Mouse (Mus musculus): ENCODE results near the gene Mprip.
"Not testable (repeated sequence)": the region's sequence is repeated elsewhere in the genome, so short reads cannot be mapped to it uniquely, and the experiment has no call there.

Mprip gene

DNA sequence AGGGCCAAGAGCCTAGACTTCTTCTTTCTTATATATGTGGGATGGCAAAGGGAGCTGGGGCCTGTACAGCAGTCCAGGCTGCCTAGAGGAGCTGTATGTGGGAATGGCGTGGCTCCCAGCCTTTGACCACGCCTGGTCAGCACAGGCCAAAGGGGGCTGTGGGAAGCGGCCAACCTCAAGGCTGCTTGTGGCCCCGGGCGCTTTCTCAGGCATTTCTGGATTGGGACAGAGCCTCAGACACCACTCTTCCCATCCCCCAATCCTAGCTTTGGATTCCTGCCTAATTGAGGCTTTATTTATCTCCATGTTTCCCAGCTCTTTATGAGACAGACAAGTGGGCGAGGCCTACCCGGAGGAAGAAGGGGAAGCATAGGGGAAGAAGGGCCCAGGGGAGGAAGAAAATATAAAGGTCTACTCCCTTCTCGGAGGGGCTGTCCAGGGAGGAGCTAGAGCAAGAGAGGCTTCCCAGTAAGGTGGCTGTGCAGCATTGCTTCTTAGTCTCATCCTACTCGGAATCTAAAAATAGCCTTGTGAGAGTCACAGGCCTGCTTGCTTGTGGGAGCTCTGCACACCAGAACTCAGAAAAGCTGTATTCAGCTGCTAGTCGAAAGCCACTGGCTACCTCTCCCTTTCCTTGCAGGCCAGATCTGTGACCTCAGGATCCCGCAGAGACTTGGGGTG, 47.0 kb downstream of the Mprip start:
- DNase-seq (ENCODE audit: low read depth, low spot score) = no peak

DNA sequence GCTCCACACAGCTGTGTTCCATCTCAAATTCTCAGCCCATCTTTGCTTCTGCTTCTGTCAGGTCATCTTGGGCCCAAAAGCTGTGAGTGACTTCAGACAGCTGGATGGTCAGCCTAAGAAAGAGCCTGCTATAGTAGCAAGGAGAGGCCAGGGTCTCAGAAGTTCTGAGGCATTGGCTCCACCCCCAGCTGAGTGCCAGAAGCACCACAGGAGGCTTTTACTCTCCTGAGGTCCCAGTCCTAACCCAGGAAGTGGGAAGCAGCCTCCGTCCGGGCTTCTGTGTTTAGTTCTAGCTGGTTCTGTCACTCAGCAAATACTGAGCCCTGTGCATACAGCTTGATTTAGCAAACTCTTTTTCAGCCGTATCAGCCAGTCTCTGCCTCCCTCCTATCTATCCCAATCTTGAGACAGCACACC, 54.3 kb downstream of the Mprip start:
- DNase-seq (ENCODE audit: low read depth, low spot score) = no peak

DNA sequence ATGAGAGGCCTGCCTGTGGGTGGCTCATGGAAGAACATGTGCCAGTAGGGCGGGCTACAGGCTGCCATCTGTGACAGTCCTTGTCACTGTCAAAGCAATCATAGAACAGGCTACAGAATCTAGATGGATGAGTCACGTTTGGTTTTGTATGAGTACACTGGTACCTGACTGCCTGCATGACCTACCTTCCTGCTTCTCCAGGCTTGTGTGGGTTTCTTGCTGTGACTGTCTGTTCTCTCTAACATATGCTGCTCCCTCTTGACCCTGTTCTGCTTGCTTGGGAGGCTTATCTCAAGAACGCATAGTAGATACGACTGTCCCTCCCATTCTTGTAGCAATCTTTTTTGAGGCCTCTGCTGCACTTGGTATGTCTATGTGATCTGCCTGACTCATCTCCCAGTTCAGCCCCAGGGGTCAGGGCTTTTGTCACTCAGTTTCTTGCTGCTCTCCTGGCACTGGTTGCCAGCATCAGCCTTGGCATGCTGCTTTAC, 56.7 kb downstream of the Mprip start:
- DNase-seq (ENCODE audit: low read depth, low spot score) = no peak

DNA sequence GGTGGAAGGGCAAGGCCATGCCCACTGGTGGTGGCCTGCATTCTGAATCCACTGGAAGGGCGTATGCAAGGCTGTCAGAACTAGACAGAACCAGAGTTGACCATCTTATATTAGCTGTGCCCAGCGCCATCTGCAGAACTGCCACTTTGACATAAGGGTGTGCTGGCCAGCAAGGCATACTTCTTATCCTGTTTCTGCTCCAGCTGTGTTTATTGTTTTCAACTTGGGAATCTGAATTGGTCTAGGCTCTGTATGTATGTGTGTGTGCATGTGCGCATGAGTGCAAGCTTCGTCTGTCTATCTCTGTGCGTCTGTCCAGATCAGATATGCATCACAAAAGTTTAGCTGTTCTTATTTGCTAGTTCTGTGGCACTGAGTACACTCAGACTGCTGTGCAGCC, 58.1 kb downstream of the Mprip start:
- no peak for DNase-seq (ENCODE audit: low read depth, low spot score)

DNA sequence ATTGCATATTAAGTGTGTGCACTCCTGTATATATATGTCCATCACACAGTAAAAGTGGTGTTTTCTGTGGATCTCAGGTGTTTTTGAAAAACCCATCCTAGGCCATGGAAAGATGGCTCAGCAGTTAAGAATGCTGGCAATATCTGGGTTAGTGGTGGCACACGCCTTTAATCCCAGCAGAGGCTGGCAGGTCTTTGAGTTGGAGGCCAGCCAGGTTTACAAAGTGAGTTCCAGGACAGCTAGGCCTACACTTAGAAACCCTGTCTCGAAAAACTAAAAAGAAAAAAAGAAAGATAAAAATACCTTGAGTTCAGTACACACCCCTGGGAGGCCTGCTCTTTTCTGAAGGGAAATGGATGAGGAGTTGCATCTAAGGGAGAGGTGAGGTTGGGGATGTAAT, 60.3 kb downstream of the Mprip start:
- no peak for DNase-seq (ENCODE audit: low read depth, low spot score)

DNA sequence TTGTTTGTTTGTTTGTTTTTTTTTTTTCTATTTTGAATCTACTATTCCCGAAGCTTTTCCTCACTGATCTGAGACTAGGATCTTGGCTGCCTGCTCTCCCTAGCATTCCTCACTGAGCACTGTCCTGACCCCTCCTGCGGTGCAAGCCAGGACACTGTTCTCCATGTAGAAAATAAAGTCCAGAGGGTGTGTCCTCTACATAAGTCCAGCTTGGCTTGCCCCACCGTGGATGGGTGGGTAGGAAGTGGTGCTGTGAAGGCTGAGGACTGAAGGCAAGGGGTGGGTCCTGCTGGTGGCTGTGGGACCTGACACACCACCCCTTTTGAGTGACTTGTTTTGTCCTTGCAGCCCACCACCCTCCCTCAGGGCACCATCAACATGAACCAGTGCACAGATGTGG, 66.1 kb downstream of the Mprip start:
- no peak for DNase-seq (ENCODE audit: low read depth, low spot score)

DNA sequence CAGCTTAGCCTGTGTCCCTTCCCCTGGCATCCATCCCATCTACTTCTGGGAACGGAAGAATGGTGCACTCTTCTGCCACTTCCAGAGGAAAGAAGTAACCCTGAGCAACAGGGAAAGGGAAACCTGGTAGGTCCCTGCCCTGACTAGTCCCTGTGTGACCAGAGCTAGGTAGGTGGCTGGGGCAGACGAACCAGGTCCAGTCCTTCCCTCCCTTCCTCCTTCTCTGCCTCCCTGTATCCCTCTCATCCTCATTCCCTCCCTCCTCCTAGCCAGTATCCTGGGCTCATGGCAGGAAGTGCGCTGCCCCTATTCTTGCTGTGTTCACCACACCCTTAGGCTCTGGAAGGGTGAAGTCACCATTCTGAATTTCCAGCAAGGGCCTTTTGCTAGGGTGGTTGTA, 70.7 kb downstream of the Mprip start:
- DNase-seq (ENCODE audit: low read depth, low spot score) = no peak

GRCm38 (mm10) chr11:59732407-59733066, 71.4 kb downstream of the Mprip start:
- peak; percentile 27 for DNase-seq (ENCODE audit: low read depth, low spot score)

- not testable (repeated sequence) for DNase-seq (ENCODE audit: low read depth, low spot score)
Observed at GRCm38 (mm10) chr11:59733600-59733999, 72.5 kb downstream of the Mprip start.

DNA sequence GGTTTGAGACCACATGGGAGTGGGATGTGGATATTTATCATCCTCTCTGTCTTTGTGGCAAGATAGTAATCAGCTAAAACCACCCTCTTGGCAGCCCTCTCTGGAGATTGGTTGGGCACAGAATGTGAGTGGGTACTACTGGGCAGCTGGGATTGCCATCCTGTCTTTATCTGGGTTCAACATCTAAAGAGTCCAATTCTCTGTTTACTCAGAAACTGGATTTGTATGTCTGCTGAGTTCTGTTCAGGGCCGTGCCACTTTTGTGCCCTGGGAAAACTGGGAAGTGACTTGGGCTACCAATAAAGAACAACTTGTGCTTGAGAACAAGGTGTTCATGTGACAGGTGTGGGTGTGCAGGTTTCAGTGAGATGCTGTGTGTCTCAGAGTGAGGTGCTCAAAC, 73.2 kb downstream of the Mprip start:
- no peak for DNase-seq (ENCODE audit: low read depth, low spot score)

GRCm38 (mm10) chr11:59735938-59736337, 74.8 kb downstream of the Mprip start:
- DNase-seq (ENCODE audit: low read depth, low spot score) = not testable (repeated sequence)

GRCm38 (mm10) chr11:59737250-59737649, 76.1 kb downstream of the Mprip start:
- no peak for DNase-seq (ENCODE audit: low read depth, low spot score)

- no peak for DNase-seq (ENCODE audit: low read depth, low spot score)
Observed at GRCm38 (mm10) chr11:59739996-59740395, 78.9 kb downstream of the Mprip start.

DNA sequence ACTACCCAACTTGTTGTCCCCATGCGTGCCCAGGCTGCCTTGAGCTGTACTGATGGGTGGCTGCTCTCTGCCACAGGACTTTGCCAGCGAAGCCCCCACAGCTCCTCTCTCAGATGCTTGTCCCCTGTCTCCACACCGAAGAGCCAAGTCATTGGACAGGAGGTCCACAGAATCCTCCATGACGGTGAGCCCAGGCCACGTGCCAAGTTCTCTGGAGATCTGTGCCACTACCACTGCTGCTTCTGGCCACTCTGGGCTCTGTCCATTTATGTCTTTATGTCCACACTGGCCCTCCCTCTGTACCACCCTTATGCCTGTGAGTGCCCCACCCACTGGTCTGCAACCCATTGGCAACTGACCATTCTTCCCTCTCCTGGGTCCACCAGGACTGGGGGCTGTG, 80.8 kb downstream of the Mprip start:
- no peak for DNase-seq (ENCODE audit: low read depth, low spot score)

DNA sequence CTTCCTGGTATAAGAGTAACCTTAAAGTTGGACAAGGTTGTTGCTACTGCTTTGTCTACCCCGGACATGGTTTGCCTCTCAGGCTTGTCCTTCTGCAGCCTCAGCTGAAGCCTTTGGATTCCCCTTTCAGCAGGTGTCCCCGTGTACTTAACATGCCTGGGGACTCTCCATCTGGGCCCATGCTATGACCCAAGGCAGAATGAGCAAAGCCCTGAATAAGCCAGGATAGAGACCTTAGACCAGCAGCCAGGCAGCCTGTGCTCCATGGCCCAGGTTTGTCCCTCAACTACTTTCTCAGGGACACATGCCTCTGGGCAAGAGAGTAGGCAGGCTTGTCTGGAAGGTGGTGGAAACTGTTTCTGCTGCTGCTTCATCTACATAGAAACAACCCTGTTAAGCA, 82.2 kb downstream of the Mprip start:
- DNase-seq (ENCODE audit: low read depth, low spot score) = no peak

DNA sequence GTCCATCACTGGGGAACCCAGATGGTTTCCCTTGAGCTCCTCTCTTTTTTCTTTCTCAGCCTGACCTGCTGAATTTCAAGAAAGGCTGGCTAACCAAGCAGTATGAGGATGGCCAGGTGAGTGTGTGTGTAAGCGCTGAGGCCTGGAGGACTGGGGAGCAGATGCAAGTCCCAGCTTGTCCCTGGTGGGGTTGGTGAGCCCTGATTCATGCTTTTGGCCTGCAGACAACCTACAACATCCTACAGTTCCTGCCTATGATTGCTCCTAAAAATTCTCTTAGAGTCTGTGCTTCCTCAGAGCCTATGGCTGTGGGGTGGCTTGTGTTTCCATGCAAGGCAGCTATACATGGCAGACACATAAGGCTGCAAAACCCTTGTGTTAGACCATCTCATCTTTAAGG, 82.6 kb downstream of the Mprip start:
- DNase-seq (ENCODE audit: low read depth, low spot score) = no peak

GRCm38 (mm10) chr11:59744374-59744773, 83.3 kb downstream of the Mprip start:
- DNase-seq (ENCODE audit: low read depth, low spot score) = no peak

DNA sequence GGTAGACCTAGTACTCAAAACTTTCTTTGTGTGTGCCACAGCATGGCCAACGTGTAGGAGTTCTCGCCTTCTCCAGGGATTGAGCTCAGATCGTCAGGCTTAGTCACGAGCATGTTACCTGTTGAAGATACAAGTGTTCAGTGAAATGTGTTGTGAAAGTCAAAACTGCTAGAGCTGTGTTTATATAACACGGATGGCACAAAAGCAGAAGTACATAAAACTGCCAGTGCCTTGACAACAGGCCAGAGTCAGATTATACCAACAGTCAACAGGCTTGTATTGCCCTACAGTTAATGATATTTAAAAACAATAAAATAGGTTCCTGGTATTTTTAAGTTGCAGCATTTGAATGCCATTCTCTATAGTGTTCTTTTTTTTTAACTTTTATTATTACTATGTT, 84.7 kb downstream of the Mprip start:
- no peak for DNase-seq (ENCODE audit: low read depth, low spot score)

DNA sequence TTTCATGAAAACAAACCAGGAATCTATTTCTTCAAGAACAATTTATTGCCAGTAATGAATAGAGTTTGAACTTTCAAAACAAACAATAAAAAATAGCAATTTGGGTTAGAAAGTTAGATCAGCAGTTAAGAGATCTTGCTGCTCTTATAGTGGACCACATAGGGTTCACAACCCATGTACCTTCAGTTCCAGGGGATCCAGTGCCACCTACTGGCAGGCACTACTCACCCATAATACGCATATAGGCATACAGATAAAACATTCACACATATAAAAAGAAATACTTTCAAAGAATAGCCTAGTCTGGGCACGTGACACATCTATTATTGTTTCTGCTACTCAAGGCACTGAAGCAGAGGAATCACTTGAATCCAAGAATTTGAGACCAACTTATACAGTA, 85.5 kb downstream of the Mprip start:
- peak; percentile 67 for DNase-seq (ENCODE audit: low read depth, low spot score)

DNA sequence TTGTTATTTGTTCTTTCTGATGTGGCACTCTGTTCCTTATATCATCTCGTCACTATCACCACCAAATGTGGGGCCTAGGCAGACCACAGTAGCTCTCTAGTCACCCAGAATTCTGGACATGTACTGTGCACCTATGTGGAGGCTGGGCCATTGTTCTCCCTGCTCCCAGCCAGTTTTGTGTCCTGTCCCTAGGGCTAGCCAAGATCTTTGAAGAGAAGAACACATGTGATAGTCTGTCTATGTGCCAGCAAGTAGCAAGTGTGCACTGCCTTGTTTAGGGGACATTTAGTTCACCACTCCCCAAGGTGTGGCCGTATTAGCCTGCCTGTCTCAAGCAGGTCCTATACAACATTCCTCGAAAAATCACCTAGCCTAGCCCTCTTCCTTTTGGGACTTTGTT, 87.9 kb downstream of the Mprip start:
- no peak for DNase-seq (ENCODE audit: low read depth, low spot score)

DNA sequence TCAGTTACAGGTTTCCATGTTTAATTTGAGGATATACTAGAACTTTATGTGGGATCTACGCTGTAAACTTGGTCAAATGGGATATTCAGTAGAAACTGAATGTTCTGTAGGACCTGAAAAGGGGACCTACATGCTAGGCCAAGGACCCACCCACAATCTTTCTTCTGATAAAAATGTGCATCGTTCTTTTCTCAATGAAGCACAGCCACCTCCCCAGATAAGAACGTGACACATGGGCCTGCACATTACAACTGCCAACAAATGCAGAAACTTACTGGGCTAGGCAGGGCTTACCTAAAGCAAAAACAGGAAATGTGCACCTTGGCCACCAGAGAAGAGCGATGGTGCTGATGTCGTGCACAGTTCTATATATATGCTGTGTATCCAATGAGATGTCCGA, 93.4 kb downstream of the Mprip start:
- DNase-seq (ENCODE audit: low read depth, low spot score) = no peak

- no peak for DNase-seq (ENCODE audit: low read depth, low spot score)
Observed at GRCm38 (mm10) chr11:59756351-59756750, 95.2 kb downstream of the Mprip start.

DNA sequence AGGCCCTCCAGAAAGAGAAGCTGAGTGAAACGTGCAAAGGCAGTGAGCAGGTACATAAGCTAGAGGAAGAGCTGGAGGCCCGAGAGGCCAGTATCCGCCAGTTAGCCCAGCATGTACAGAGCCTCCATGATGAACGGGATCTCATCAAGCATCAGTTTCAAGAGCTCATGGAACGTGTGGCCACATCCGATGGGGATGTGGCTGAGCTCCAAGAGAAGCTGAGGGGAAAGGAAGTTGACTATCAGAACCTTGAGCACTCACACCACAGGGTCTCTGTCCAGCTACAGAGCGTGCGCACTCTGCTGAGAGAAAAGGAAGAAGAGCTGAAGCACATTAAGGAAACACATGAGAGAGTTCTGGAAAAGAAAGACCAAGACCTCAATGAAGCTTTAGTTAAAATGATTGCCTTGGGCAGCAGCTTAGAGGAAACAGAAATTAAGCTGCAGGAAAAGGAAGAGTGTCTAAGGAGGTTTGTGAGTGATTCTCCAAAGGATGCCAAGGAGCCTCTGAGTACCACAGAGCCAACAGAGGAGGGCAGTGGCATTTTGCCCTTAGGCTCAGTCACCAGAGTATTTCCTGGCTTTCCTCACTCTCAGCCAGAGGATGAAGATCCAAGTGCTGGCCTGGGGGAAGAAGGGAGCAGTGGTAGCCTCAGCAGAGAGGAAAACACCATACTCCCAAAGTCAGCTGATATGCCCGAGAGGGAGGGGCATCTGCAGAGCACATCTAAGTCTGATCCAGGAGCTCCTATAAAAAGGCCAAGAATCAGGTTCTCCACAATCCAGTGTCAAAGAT, 97.3 kb downstream of the Mprip start:
- DNase-seq (ENCODE audit: low read depth, low spot score) = no peak

Data from CD4-positive, CD25-positive, alpha-beta regulatory T cell, adult 2 months (primary cell).